Mouse (Mus musculus) midbrain, embryonic 16.5 days (tissue): Measurements from ENCODE around the gene Iqcj. TPM values are rescaled to one million over a fixed set of nuclear protein-coding genes. Genes with fewer than 3 reads are reported as not detected.

Source experiments
- ATAC-seq: fragments of 200-750 bp; cut with Nextera tagmentation; 2 replicates; pipeline ENCODE4 v1.8.0; 2017; ENCODE audit warnings: moderate TSS enrichment
- H3K27ac ChIP-seq: fragments of 300-500 bp; sonication (generic); 2 replicates; pipeline ENCODE4 v1.5.1; 2014; ENCODE audit warnings: mild to moderate bottlenecking, low read length, mixed read lengths
- H3K27me3 ChIP-seq: fragments of 300-500 bp; sonication (generic); 2 replicates; pipeline ENCODE4 v1.6.1; 2014; ENCODE audit warnings: low read depth, low read length, mixed read lengths; ENCODE audit not compliant: control insufficient read depth, insufficient read depth
- H3K36me3 ChIP-seq: fragments of 300-500 bp; sonication (generic); 2 replicates; pipeline ENCODE4 v1.6.1; 2014; ENCODE audit warnings: mild to moderate bottlenecking, low read length, moderate library complexity, mixed read lengths; ENCODE audit not compliant: control insufficient read depth, insufficient read depth
- H3K4me1 ChIP-seq: fragments of 300-500 bp; sonication (generic); 2 replicates; pipeline ENCODE4 v1.6.1; 2014; ENCODE audit warnings: mild to moderate bottlenecking, low read length, mixed read lengths; ENCODE audit not compliant: control insufficient read depth, insufficient read depth
- H3K4me2 ChIP-seq: fragments of 300-500 bp; sonication (generic); 2 replicates; pipeline ENCODE4 v1.6.1; 2014; ENCODE audit warnings: mild to moderate bottlenecking, low read length, mixed read lengths
- H3K4me3 ChIP-seq: fragments of 300-500 bp; sonication (generic); 2 replicates; pipeline ENCODE4 v1.5.1; 2014; ENCODE audit warnings: low read depth, mild to moderate bottlenecking, low read length, moderate library complexity, mixed read lengths
- H3K9ac ChIP-seq: fragments of 300-500 bp; sonication (generic); 2 replicates; pipeline ENCODE4 v1.6.1; 2014; ENCODE audit warnings: low read depth, low read length, mixed read lengths
- H3K9me3 ChIP-seq: fragments of 300-500 bp; sonication (generic); replicated peaks from 2 replicates; pipeline ENCODE4 v1.6.1; 2014; ENCODE audit warnings: mild to moderate bottlenecking, low read length, mixed read lengths; ENCODE audit not compliant: control insufficient read depth, poor library complexity, severe bottlenecking
- WGBS: fragments of 180-500 bp; shearing (Covaris S2); extraction: QIAGEN DNeasy Blood & Tissue Kit; methylation state at CpG from one replicate; pipeline ENCODE4 v1.1.7; 2014; 5-methylcytosine and 5-hydroxymethylcytosine counted together
- polyA plus RNA-seq: library from polyadenylated mRNA; unstranded; fragments of >200 nt; fragmentation: Nextera tagmentation; extraction: Ambion mirVana; gene quantifications from 2 replicates; pipeline ENCODE4 v1.2.1, GENCODE M21; 2015

Gene Iqcj
- polyA plus RNA-seq, 1 experiment from 2014 or later = 0.67 TPM

GRCm38 (mm10) chr3:67974340-67974998, 82.4 kb downstream of the Iqcj start:
- Histone ChIP-seq H3K36me3 (no peaks in the 10 kb centered on the region), H3K27ac (peak overlapping the region; percentile 28; the same call in 1 of the 2 replicates), H3K4me1 (peaks cover 4% of the 10 kb centered on the region; the same call in 1 of the 2 replicates), H3K9me3 (no peaks in the 10 kb centered on the region), H3K4me3 (no peak overlapping the region), H3K27me3 (no peaks in the 10 kb centered on the region), H3K4me2 (no peak overlapping the region), H3K9ac (no peak overlapping the region)
- no peak for ATAC-seq
- WGBS = 77% methylated on average over 2 of the region's 2 CpGs

GRCm38 (mm10) chr3:67980006-67980405, 88.0 kb downstream of the Iqcj start:
- no peak for ATAC-seq
- Histone ChIP-seq H3K9me3 (no peaks in the 10 kb centered on the region), H3K4me1 (peaks cover 5% of the 10 kb centered on the region; the same call in 1 of the 2 replicates), H3K4me2 (no peak overlapping the region), H3K36me3 (no peaks in the 10 kb centered on the region), H3K4me3 (no peak overlapping the region), H3K9ac (no peak overlapping the region), H3K27me3 (no peaks in the 10 kb centered on the region), H3K27ac (no peak overlapping the region)
- 72% methylated on average over 1 of the region's 1 CpGs for WGBS

- 60% methylated on average over 12 of the region's 12 CpGs for WGBS
These were observed 91.3 kb downstream of the Iqcj start for GRCm38 (mm10) chr3:67983329-67983728.

GRCm38 (mm10) chr3:68002415-68002814, 110.4 kb downstream of the Iqcj start:
- H3K9me3 ChIP-seq = no peaks in the 10 kb centered on the region
- no peaks in the 10 kb centered on the region for H3K36me3 ChIP-seq
- no peak overlapping the region for H3K9ac ChIP-seq
- 68% methylated on average over 4 of the region's 4 CpGs for WGBS
- no peak for ATAC-seq
- H3K4me2 ChIP-seq = no peak overlapping the region
- H3K4me3 ChIP-seq = no peak overlapping the region
- H3K27me3 ChIP-seq = no peaks in the 10 kb centered on the region
- H3K4me1 ChIP-seq = no peaks in the 10 kb centered on the region
- H3K27ac ChIP-seq = no peak overlapping the region

More at GRCm38 (mm10) chr3:67983329-67983728, 91.3 kb downstream of the Iqcj start:
- ATAC-seq = no peak
- Histone ChIP-seq H3K9me3 (no peaks in the 10 kb centered on the region), H3K27me3 (no peaks in the 10 kb centered on the region), H3K4me3 (no peak overlapping the region), H3K4me1 (peaks cover 4% of the 10 kb centered on the region; the same call in 1 of the 2 replicates), H3K9ac (no peak overlapping the region), H3K4me2 (no peak overlapping the region), H3K27ac (peak overlapping the region; percentile 28; the same call in 1 of the 2 replicates), H3K36me3 (no peaks in the 10 kb centered on the region)

- no peak for ATAC-seq
- Histone ChIP-seq H3K27me3 (no peaks in the 10 kb centered on the region), H3K9ac (no peak overlapping the region), H3K36me3 (no peaks in the 10 kb centered on the region), H3K4me1 (no peaks in the 10 kb centered on the region), H3K4me3 (no peak overlapping the region), H3K27ac (no peak overlapping the region), H3K9me3 (no peaks in the 10 kb centered on the region), H3K4me2 (no peak overlapping the region)
These were observed 120.3 kb downstream of the Iqcj start for GRCm38 (mm10) chr3:68012342-68012741.

- Histone ChIP-seq H3K4me3 (no peak overlapping the region), H3K4me1 (no peaks in the 10 kb centered on the region), H3K9me3 (no peaks in the 10 kb centered on the region), H3K9ac (no peak overlapping the region), H3K36me3 (no peaks in the 10 kb centered on the region), H3K27ac (no peak overlapping the region), H3K4me2 (no peak overlapping the region), H3K27me3 (no peaks in the 10 kb centered on the region)
- WGBS = 32% methylated on average over 1 of the region's 1 CpGs
- no peak for ATAC-seq
These were observed 123.8 kb downstream of the Iqcj start for GRCm38 (mm10) chr3:68015786-68016185.

GRCm38 (mm10) chr3:68019401-68019800, 127.4 kb downstream of the Iqcj start:
- no peak overlapping the region for H3K9ac ChIP-seq
- H3K4me1 ChIP-seq = no peaks in the 10 kb centered on the region
- no peaks in the 10 kb centered on the region for H3K36me3 ChIP-seq
- no peaks in the 10 kb centered on the region for H3K9me3 ChIP-seq
- no peak overlapping the region for H3K4me2 ChIP-seq
- no peaks in the 10 kb centered on the region for H3K27me3 ChIP-seq
- H3K4me3 ChIP-seq = no peak overlapping the region
- peak; percentile 67 for ATAC-seq
- no peak overlapping the region for H3K27ac ChIP-seq
- 11% methylated on average over 4 of the region's 4 CpGs for WGBS

GRCm38 (mm10) chr3:68036097-68036496, 144.1 kb downstream of the Iqcj start:
- H3K9ac ChIP-seq = no peak overlapping the region
- no peak overlapping the region for H3K4me2 ChIP-seq
- no peaks in the 10 kb centered on the region for H3K9me3 ChIP-seq
- H3K4me3 ChIP-seq = no peak overlapping the region
- ATAC-seq = peak; percentile 54; the same call in 1 of the 2 replicates
- H3K27ac ChIP-seq = no peak overlapping the region
- WGBS = 24% methylated on average over 3 of the region's 3 CpGs
- H3K36me3 ChIP-seq = no peaks in the 10 kb centered on the region
- peaks cover 4% of the 10 kb centered on the region; the same call in 1 of the 2 replicates for H3K4me1 ChIP-seq
- no peaks in the 10 kb centered on the region for H3K27me3 ChIP-seq

- 91% methylated on average over 2 of the region's 2 CpGs for WGBS
- H3K27ac ChIP-seq = no peak overlapping the region
- ATAC-seq = no peak
These were observed 150.9 kb downstream of the Iqcj start for GRCm38 (mm10) chr3:68042951-68043350.

More at GRCm38 (mm10) chr3:68042951-68043350, 150.9 kb downstream of the Iqcj start:
- Histone ChIP-seq H3K9ac (no peak overlapping the region), H3K36me3 (no peaks in the 10 kb centered on the region), H3K27me3 (no peaks in the 10 kb centered on the region; the same call in none of the 2 replicates), H3K4me3 (no peak overlapping the region), H3K4me1 (peaks cover 4% of the 10 kb centered on the region; the same call in 1 of the 2 replicates), H3K4me2 (no peak overlapping the region), H3K9me3 (no peaks in the 10 kb centered on the region)
